Mouse (Mus musculus) erythroblast, embryonic 14.5 days (primary cell): ENCODE measurements around the gene Syngr3.

Experiments
- GATA1 ChIP-seq: IDR thresholded peaks from 2 replicates; pipeline ENCODE4 v1.6.1; 2012; ENCODE audit warnings: low read length, inconsistent platforms, mixed read lengths
- TAL1 ChIP-seq: IDR thresholded peaks from 3 replicates; pipeline ENCODE4 v1.6.1; 2012; ENCODE audit warnings: low read length, inconsistent platforms, mixed read lengths

DNA sequence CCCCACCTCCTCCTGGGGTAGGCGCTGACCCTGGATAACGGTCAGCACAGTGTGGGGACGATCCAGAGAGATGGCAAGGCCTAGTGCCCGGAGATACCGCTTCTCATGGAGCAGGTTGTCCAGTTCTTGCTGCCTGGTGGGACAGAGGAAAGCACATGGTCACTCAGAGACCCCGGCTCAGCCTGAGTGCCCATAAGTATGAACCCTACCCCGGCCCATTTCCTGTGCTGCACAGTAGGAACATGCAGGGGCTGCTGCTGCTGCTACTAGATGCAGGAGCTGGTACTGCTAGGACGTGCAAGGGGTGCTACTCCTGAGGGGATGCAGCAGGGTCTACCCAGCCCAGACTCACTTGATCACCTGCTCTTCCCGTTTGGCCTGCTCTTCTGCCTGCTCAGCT lies 11.5 kb upstream of the Syngr3 start:
- no peak for TF ChIP-seq GATA1
- TF ChIP-seq TAL1 = no peak
